Mouse (Mus musculus) CD4-positive, CD25-positive, alpha-beta regulatory T cell, adult 2 months (primary cell): Measurements from ENCODE around the gene Gprasp1.
"Not testable (repeated sequence)": the region's sequence is repeated elsewhere in the genome, so short reads cannot be mapped to it uniquely, and the experiment has no call there.

Source experiments
- DNase-seq: peaks from one replicate; pipeline ENCODE4 v3.0.0-alpha.2; 2012; ENCODE audit warnings: low read depth, low spot score

The Gprasp1 gene

DNA sequence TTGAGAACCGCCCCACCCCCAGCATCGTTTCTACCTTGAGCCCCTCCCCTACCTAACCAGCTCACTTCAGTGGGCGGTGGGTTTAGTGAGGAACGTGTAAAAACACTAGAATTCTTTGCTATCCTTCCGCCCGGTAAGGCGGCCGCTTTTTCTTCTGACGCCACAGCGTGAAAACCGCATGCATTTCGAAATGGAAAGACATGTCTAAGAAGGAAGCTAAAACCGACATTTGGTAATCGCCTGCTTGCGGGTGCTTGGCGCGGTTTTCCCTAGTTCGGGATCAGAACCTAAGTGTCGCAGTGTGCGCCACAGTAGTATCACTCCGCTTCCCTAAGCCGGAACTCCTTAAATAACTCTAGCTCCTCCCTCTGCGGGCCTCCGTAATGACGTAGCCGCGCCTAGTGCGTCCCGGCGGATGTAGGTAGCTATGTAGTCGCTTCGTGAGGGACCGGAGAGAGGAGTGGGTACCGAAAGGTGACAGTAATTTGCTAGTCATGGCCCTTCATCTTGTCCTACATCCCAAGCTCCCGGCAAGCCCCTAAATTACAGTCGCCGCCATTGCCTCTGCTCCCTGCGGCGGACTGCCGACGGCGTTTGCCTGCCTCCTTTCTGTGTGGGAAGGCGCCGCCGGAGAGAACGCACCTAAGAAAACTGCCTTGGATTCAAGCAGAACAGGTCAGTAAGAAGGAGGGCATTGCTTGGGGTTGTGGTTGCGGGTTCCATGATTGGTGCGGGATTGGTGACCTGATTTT is at the start of gene Gprasp1, which contains the start of gene Armcx5:
Gprasp1 (plus strand) TSS at position 430 of the 752 bp plus-strand sequence.
Armcx5 (plus strand) TSS at position 430 of the 752 bp plus-strand sequence.
- peak; percentile 92 for DNase-seq

DNA sequence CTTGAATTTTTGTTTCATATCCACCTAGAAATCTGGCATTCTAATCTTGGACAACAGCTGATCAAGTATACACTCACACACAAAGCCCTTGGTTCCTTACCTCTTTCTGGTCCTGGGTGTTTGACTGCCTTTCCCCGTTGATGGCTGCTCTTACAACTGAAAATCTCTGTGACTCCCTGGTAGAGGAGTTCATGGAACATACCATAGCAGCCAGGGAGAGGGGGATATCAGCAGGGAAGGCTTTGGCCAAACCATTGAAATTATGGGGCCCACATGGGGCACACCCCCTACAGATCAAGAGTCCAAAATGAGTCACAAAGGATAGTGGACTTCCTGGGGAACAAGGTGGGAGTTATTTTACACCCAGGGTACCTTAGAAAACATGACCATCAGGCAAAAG is 48.9 kb upstream of the Gprasp1 start, which contains the start of gene Tcp11x2:
Tcp11x2 (minus strand) TSS at position 158 of the 400 bp plus-strand sequence.
- DNase-seq: no peak

DNA sequence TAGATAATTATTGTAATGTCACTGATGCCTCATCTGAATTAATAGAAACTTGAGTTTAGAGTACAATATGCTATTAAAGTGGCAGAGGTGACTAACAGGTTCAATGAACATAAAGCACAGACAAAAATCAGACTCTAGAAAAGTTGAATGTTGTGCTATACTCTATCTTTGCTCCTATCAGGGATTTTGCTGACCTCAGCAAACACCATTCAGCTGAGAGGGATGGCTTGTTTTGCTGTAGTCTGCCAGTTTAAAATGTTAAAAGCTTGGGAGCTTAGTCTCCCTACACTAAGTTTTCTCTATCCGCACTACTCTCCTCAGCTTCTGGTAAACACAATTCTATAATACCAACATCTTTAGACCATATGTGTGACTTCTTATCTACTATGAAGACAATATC is 39.4 kb upstream of the Gprasp1 start:
- no peak for DNase-seq

- DNase-seq: no peak
These were observed 38.2 kb upstream of the Gprasp1 start for GRCm38 (mm10) chrX:135704349-135704748.

GRCm38 (mm10) chrX:135712845-135713244 is 29.7 kb upstream of the Gprasp1 start:
- DNase-seq: no peak

- no peak for DNase-seq
These were observed 17.4 kb upstream of the Gprasp1 start, which contains the start of gene Tmsb15a for GRCm38 (mm10) chrX:135725161-135725560. Gene Tmsb15a, minus strand, starts transcription at chrX:135725261.

DNA sequence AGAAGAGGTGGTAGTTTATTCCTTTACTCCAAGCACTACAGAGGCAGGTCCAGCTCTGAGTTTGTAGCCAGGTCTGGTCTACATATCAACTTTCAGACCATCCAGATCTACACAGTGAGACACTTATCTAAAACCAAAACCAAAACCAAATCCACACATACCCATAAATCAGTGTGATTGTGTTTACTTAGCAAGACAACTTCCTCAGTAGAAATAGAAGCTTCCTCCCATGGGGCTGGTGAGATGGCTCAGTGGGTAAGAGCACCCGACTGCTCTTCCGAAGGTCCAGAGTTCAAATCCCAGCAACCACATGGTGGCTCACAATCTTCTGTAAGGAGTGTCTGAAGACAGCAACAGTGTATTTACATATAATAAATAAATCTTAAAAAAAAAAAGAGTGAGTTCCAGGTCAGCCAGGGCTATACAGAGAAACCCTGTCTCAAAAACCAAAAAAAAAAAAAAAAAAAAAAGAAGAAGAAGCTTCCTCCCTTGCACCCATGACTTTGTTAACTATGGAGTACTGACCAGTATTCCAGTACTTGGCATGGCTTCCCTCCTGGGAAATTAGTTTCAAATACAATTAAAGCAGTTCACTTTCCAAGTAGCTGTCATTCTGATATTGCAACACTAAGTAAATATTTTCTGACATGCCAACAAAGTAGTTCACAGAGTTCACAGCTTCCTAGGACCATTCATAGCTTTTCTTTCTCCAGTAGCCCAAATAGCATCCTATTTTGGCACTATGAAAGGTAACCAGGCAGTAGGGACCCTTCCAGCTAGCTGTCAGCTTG is 3.6 kb upstream of the Gprasp1 start:
- peak; percentile 13 for DNase-seq

DNA sequence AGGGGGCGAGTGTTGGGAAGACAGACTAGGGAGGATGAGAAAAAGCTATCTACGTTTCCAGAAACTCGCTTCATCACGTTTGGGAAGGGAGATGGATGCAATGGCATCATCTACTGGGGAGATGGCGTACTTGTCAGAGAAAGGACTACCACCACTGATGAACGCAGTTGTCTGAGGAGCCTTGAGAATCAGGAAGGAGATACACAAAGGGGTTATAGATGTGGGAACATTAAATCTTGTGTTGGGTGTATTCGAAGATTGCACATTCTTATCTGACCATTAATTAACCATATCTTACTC is 473 bp downstream of the Gprasp1 start:
- DNase-seq: no peak

DNA sequence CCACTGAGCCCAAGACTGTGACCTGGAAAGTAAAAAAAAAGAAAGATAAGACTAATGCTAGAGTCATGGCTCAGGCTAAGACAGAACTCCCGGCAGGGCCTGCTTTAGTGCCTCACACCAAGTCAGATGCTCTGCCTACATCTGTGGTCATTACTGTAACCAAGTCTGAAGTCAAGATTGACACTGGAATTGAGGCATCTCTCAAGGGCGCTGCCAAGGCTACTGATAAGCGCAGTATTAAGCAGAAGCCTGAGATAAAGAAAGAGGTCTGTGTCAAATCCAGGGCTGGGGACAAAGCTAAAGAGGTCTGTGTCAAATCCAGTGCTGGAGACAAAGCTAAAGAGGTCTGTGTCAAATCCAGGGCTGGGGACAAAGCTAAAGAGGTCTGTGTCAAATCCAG is 2.8 kb downstream of the Gprasp1 start:
- not testable (repeated sequence) for DNase-seq

- DNase-seq: peak; percentile 83
These were observed 10.3 kb downstream of the Gprasp1 start for GRCm38 (mm10) chrX:135752832-135753231.

GRCm38 (mm10) chrX:135761707-135762106 is 19.2 kb downstream of the Gprasp1 start:
- peak; percentile 44 for DNase-seq

DNA sequence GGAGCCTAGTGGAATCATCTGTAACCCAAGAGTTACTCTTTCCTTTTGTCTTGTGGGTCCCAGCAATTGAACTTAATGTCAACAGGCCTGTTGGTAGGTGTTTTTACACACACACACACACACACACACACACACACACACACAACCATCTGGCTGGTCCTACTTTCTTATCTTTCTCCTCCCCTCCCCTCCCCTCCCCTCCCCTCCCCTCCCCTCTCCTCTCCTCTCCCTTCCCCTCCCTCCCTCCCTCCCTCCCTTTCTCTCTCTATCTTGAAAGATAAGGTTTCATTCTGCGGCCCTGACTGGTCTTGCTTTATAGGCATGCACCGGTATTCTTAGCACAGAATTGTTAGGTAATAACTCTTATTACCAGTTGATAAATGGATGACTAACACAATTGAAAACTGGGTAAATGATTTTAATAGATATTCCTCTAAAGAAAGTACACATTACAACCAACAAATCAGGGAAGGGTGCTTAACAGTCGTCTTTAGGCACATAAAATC is 25.6 kb downstream of the Gprasp1 start:
- no peak for DNase-seq

GRCm38 (mm10) chrX:135768565-135768964 is 26.0 kb downstream of the Gprasp1 start:
- DNase-seq: no peak

DNA sequence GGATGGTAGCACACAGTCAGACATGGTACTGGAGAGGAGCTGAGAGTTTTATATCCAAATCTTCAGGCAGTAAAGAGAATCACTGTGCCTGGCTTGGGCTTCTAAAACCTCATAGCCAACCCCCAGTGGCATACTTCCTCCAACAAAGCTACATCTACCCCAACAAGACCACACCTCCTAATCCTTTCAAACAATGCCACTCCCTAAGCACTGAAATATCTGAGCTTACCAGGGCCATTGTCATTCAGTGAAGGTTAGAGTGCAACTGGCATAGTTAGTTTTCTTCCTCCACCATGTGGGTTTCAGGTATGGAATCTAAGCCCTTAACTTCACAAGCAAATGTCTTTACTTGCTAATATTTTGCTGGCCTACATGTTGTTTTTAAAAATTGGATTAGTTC is 49.0 kb downstream of the Gprasp1 start:
- DNase-seq: no peak

GRCm38 (mm10) chrX:135792326-135792725 is 49.8 kb downstream of the Gprasp1 start:
- DNase-seq: no peak

- peak; percentile 59 for DNase-seq
These were observed 53.2 kb downstream of the Gprasp1 start for GRCm38 (mm10) chrX:135795591-135796304.

- DNase-seq: peak; percentile 18
These were observed 54.0 kb downstream of the Gprasp1 start for GRCm38 (mm10) chrX:135796305-135797211.

- DNase-seq: peak; percentile 83
These were observed 54.7 kb downstream of the Gprasp1 start, which contains the start of gene Bhlhb9 for GRCm38 (mm10) chrX:135797212-135797644. Gene Bhlhb9, plus strand, starts transcription at chrX:135797594.

DNA sequence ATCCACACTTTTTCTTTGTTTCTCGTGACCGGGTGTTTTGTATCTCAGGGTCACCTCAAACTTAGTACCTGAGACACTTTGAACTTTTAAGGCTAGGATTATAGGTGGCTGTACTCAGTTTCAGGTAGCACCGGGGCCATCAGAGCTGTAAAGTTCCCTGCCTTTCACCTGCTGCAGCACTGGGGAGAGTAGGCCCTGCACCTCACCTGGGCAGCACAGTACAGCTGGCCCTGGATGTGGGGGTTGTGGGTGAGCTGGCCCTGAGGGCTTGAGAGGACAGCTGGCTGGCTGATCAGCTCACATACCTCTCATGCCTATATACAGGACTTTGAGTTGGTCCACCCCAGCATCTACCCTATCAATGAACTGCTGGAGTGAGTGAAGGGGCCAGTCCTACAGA is 61.6 kb downstream of the Gprasp1 start:
- DNase-seq: no peak

- peak; percentile 66 for DNase-seq
These were observed 63.2 kb downstream of the Gprasp1 start for GRCm38 (mm10) chrX:135805780-135806179.

GRCm38 (mm10) chrX:135835896-135836295 is 93.4 kb downstream of the Gprasp1 start:
- DNase-seq: not testable (repeated sequence)
